Mouse (Mus musculus): ENCODE measurements around the gene Ap1m2.

DNA sequence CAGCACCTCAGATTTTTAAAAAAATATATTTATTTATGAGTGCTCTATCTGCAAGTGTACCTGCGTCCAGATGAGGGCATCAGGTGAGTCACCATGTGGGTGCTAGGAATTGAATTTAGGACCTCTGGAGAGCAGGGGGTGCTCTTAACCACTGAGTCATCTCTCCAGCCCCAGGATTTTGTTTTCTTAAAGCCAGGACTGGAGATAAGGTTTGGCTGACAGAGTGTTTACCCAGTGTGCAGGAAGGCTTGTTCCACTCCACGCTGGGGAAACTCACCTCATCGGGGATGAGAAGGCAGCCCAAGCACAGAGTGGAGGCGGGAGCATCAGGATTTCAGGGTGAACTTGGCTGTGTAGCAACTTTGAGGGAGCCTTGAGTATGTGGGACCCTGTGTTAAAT is 28.3 kb upstream of the Ap1m2 start:
- TF ChIP-seq CTCF (IDR thresholded peaks at IDR 0.05; ENCODE audit: borderline replicate concordance, insufficient read depth, low read depth, low read length) (no peak), POLR2A (IDR thresholded peaks at IDR 0.05; ENCODE audit: borderline replicate concordance, insufficient read depth, low read length) (no peak)

Measured in cerebellum, adult 2 months (tissue).